Mouse (Mus musculus) liver, adult 10 weeks (tissue): ENCODE data around the gene Rsl1d1. TPM values are rescaled to one million over a fixed set of nuclear protein-coding genes. Genes with fewer than 3 reads are reported as not detected.

ENCODE experiments used
- polyA plus RNA-seq: library from polyadenylated mRNA; stranded (reverse); fragments of 350-450 nt; fragmentation: Illumina TruSeq; extraction: RNeasy Lipid Tissue Mini Kit (QIAGEN cat#74804); gene quantifications from one replicate; pipeline ENCODE4 v1.2.3, GENCODE M21; 2014; ENCODE audit warnings: low read depth, low replicate concordance

The Rsl1d1 gene
- 87.1 TPM for polyA plus RNA-seq

DNA sequence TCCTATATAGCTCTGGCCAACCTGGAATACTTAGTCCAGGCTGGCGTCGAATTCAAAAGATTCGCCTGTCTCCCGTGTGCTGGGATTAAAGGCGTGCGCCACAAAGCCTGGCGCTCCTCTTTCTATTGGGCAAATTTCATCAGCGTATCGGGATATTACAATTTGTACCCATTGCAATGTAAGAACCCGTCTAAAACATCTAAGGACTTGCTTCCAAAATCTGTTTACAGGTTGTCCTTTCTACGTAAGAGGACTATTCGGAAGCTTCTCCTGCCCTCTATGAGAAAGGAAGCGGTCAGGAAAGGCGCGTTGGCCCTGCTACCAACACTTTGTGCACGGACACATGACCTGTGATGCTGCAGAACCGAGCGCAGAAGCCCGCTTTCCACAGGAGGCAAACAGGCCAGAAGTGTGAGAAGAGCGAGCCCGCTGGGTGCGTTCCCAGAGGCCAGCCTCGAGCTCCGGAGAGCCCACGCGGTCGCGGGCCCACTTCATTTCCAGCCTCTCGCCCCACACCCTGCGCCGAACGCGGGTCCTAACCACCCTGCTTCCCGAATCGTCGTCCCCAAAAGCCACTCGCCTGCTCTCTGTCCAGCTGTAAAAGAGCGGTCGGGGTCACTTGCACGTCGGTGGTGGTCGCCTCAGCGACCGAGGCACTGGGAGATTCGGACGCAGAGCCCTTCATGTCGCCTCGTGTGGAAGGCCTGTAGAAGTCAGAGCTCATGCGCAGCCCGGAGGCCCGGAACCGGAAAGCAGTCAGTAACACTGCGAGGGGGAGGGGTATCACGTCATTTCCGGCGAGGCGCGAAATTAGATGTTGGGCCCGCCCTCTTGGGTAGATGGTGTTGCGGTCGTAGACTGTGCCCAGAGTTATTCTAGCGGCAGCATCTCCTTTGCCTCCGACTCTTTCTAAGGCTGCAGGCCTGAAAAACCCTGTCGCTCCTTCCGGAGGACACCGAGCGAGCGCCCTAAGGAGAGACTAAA is at the start of gene Rsl1d1:
TSS of gene Rsl1d1 (minus strand) at position 761 of the 984 bp plus-strand sequence.

DNA sequence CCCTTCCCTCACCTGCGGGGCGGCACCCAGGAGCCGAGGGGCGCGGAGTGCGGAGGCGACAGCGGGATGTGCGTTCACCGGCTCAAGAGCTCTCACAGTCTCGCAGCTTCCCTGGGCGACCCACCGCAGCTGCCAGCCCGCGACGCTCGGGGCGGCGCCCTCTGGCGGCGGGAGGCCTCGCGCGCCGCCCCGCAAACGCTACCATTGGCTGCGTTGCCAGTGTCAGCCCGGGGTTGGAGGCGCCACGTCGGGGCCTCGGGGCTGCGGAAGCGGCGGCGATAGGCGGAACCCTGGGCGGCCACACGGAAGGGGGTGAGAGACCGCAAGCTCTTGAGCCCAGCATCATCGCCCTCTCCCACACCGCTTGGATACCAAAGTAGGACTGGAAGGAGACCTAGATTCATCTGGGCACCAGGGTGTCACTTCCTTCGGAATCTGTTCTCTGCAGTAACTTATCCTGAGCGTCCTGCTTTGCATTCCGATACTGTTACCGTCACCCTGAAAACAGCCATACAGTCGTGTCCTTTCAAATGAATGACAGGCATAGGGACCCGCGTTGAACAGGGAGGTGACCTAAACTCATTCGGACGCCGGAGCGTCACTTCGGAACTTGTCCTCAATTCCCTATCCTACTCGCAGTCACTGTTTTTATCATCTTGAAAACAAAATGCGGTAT is 26.8 kb downstream of the Rsl1d1 start, which contains the start of gene Zc3h7a:
TSS of gene Zc3h7a (minus strand) at position 186 of the 676 bp plus-strand sequence.

Other genes starting within 250 kb of the Rsl1d1 start
- gene Snn, start 142.4 kb downstream of the Rsl1d1 start, polyA plus RNA-seq, result 0.85 TPM
- gene Litaf, start 137.2 kb downstream of the Rsl1d1 start, polyA plus RNA-seq, result 41.6 TPM
- 13.1 TPM for gene Txndc11, start 68.7 kb downstream of the Rsl1d1 start, polyA plus RNA-seq
- 102 TPM for gene Zc3h7a, start 26.9 kb downstream of the Rsl1d1 start, polyA plus RNA-seq
- 231 TPM for gene Gspt1, start 51.0 kb upstream of the Rsl1d1 start, polyA plus RNA-seq
- gene Tnfrsf17, start 110.5 kb upstream of the Rsl1d1 start, polyA plus RNA-seq, result not detected
- 0.74 TPM for gene Snx29, start 119.6 kb upstream of the Rsl1d1 start, polyA plus RNA-seq